Mouse (Mus musculus) C2C12 (cell line): ENCODE results near the gene Entpd3.
A peak's percentile ranks its signal among the peaks of the same experiment; 100 is the strongest.

Experiments
- CEBPB ChIP-seq: IDR thresholded peaks from one replicate; pipeline ENCODE4 v1.6.1; 2011; ENCODE audit warnings: low read depth, mild to moderate bottlenecking, control low read depth, moderate library complexity
- CTCF ChIP-seq: IDR thresholded peaks from one replicate; pipeline ENCODE4 v1.5.1; 2011; ENCODE audit not compliant: control insufficient read depth, insufficient read depth, insufficient read length
- MAX ChIP-seq: IDR thresholded peaks from one replicate; pipeline ENCODE4 v1.6.1; 2011; ENCODE audit warnings: mild to moderate bottlenecking, control low read depth
- MYOD1 ChIP-seq: IDR thresholded peaks from one replicate; pipeline ENCODE4 v1.6.1; 2011; ENCODE audit warnings: low read depth; ENCODE audit not compliant: control insufficient read depth, insufficient read length
- MYOG ChIP-seq: IDR thresholded peaks from one replicate; pipeline ENCODE4 v1.6.1; 2011; ENCODE audit not compliant: control insufficient read depth, insufficient read length; ENCODE audit errors: extremely low read depth
- USF1 ChIP-seq: IDR thresholded peaks from one replicate; pipeline ENCODE4 v1.6.1; 2011; ENCODE audit warnings: low read depth, mild to moderate bottlenecking, control low read depth, moderate library complexity

GRCm38 (mm10) chr9:120492400-120493351 lies 46.9 kb upstream of the Entpd3 start:
- TF ChIP-seq CTCF (no peak), MYOD1 (no peak), MAX (no peak), USF1 (peak; percentile 60), MYOG (no peak), CEBPB (no peak)
